Mouse (Mus musculus): ENCODE measurements around the gene Sox5. TPM values are rescaled to one million over a fixed set of nuclear protein-coding genes. Genes with fewer than 3 reads are reported as not detected.
A peak's percentile ranks its signal among the peaks of the same experiment; 100 is the strongest.

The Sox5 gene
- total RNA-seq, 1 experiment from 2014 or later, result 1.2 TPM

GRCm38 (mm10) chr6:144175590-144175989 lies 606.2 kb downstream of the Sox5 start:
- ATAC-seq (replicated peaks; ENCODE audit: low read depth, poor library complexity, severe bottlenecking), result no peak

DNA sequence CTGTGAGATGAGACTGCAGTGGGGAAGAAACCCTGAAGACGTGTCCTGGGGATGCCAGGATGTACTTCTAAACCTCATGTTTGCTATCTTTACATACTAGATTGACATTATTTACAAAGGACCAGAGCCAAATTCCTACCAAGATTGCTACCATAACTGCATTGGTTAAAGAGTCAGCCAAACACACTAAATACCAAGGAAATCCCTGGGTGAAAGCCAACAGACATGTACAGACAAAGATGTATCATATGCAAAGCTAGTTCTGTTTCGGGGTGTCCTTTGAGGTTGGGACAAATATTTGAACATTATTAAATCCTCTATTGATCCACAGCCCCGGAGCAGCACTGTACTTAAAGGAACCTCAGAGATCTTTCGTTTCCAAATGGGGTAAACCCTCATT lies 611.2 kb downstream of the Sox5 start:
- ATAC-seq (replicated peaks; ENCODE audit: low read depth, poor library complexity, severe bottlenecking), result no peak

DNA sequence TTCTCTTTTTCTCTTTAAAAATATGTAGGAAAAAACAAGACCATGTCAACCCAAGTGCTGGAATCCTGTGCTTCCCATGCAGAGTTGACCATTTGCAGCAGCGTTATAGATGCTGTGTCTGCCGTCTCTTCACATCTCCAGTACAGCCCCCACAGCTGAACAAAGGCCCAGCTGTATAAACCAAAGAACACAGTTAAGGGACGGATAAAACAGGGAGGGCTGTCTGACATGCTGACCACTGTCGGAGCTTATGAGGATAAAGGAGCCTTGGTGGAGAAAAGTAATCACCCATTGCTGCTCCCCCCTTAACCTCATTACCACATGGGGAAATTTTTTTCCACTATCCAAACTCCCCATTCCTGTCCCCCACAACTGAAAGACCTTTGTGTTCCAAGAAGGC lies 612.0 kb downstream of the Sox5 start:
- ATAC-seq (replicated peaks; ENCODE audit: low read depth, poor library complexity, severe bottlenecking), result no peak

GRCm38 (mm10) chr6:144168696-144169476 lies 612.9 kb downstream of the Sox5 start:
- ATAC-seq (replicated peaks; ENCODE audit: low read depth, poor library complexity, severe bottlenecking), result no peak

DNA sequence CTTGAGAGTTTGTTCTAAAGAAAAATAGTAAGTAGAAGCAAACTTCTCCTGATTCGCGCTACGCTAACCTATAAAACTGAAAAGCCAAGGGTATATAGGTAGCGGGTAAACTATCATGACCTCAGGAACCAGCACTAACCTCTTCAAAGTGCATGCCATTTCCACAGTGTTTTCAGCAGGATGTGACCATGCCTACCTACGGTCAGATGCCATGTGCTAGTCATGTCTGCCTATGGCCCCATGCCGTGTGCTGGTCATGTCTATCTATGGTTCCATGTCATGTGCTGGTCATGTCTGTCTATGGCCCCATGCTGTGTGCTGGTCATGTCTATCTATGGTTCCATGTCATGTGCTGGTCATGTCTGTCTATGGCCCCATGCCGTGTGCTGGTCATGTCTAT lies 614.7 kb downstream of the Sox5 start:
- no peak for ATAC-seq (replicated peaks; ENCODE audit: low read depth, poor library complexity, severe bottlenecking)

DNA sequence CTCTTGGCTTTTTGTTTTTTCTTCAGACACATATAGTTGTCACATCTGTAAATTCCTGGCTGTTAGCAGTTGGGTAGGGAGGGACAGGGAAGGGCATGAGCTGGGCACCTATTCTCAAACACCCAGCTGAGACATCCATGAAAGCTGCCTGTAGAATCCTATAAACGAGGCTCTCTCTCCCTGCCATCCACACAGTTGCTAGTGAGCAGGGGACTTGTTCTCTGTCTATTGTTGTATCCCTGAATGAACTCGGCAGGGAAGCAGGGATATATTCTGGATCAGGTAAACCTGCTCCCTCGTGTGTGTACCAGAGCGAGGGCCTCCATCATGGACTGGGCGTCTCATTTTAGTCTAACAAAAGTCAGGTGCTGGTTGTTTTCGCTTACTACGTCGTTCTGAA lies 615.1 kb downstream of the Sox5 start:
- no peak for ATAC-seq (replicated peaks; ENCODE audit: low read depth, poor library complexity, severe bottlenecking)

DNA sequence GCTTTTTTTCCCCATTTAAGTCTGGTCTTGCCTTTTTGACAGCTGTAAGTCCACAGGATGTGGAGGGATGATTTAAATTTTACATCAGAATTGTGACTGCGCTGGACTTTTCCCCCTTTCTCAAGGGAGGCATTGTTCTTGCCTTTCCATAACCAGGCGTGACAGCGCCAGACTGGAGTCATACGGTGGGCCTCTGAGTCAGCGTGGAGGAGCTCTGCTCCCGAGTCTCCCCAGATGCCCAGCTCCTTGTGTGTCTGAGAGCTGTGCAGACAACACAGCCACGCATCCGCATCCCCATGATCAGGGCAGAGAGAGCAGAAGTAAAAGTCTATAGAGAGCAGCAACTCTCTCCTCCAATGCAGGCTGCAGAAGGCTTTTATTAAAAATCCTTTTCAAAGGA lies 615.7 kb downstream of the Sox5 start:
- ATAC-seq (replicated peaks; ENCODE audit: low read depth, poor library complexity, severe bottlenecking), result no peak

DNA sequence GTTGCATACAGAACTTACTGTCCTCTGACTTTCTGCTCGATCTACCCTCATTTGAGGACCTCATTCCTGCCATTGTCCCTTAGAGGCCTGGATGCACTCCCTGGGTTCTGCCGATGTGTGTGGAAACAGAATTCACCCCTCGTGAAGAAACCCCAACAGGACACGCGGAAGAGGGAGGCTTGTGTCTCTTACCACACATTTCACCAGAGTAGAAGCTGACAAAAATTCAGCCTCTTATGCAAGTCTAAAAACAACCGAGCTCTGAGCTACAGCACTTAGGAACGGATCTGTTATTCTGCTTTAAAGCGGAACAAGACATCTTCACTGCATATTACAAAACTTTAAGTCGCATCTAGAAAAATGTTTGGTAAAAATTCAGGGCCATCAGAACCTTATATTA lies 618.3 kb downstream of the Sox5 start:
- ATAC-seq (replicated peaks; ENCODE audit: low read depth, poor library complexity, severe bottlenecking), result no peak

DNA sequence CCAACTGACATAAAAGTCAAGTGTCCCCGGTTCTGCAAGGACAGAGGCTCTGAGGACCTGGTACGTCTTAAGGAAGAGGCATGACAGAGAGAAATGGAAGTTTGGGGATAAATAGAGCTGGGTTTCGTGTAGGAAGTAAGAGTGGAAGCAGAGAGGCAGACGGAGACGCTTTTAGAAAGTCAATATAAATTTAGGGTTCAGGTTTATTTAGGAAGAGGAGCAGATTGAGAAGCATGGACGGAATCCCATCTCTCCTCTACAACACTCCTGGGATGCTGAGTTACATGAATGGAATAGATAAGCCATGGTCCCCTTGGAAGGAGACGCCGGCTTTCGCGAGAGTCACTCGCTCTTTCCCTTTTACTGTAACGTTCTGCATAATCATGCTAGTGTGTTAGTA lies 623.1 kb downstream of the Sox5 start:
- no peak for ATAC-seq (replicated peaks; ENCODE audit: low read depth, poor library complexity, severe bottlenecking)

DNA sequence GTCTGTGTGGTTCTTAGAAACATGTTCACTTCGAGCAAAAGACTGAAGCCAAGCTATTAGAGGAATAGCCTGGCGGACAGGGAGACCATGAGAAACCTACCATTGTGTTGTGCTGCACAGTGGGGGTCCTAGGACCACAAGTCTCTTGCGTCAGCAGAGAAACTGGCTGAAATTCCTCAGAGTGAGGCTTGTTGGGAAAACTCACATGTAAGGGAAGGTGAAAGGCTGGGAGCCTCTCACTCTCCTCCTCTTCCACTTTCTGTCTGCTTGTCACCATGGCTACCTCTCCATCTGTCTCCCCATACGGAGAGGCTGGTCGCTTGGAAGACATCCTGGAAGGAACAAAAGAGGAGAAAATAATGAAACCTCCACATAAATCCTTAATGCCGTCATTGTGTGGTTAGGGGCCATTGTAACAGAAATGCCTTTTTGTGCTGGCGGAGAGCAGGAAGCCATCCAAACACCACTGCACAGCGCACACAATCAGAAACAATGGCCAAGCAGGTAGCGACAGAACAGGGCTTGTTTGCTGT lies 626.8 kb downstream of the Sox5 start:
- ATAC-seq (replicated peaks; ENCODE audit: low read depth, poor library complexity, severe bottlenecking), result no peak

GRCm38 (mm10) chr6:144151957-144152356 lies 629.8 kb downstream of the Sox5 start:
- peak; percentile 69; the same call in 1 of the 2 replicates for ATAC-seq (replicated peaks; ENCODE audit: low read depth, poor library complexity, severe bottlenecking)

- no peak for ATAC-seq (replicated peaks; ENCODE audit: low read depth, poor library complexity, severe bottlenecking)
These were observed 630.7 kb downstream of the Sox5 start for GRCm38 (mm10) chr6:144151075-144151474.

DNA sequence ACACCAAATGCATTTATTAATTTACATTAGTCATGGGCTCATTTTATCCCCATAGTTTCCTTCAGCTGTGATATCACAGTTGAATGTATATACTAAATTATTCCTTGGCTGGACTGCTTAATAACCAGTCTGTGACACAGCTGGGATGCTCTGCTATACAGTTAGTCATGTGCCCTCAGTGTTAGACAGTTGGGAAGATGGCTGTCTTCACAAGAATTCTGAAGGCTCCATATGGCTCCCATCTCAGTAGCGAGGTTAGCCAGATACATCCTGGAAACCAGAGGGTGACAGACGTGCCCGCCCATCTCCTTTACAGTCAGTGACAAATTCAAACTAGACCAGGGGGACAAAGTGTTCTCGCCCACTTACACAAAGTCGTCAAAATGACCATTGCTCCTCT lies 644.4 kb downstream of the Sox5 start:
- ATAC-seq (replicated peaks; ENCODE audit: low read depth, poor library complexity, severe bottlenecking), result no peak

- ATAC-seq (replicated peaks; ENCODE audit: low read depth, poor library complexity, severe bottlenecking), result no peak
These were observed 644.9 kb downstream of the Sox5 start for GRCm38 (mm10) chr6:144136894-144137293.

DNA sequence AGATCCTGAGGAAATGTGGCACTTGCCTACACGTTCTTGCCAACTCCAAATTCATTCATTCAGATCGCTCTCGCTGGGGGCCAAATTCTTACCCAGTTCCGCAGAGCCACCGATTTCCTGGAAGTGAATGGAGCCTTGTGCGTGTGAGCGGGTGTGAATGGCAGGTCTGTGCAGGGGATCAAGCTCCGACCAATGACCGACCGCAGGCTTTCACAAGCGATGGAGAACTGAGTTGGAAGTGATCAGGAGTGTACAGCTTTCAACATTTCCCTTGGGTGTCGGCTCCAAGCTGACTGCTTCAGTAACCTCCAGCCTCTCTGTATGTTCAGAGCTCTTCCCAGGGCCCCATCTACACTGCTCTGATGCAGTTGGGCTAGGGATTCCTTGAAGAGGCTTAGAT lies 651.9 kb downstream of the Sox5 start:
- ATAC-seq (replicated peaks; ENCODE audit: low read depth, poor library complexity, severe bottlenecking), result no peak

GRCm38 (mm10) chr6:144119961-144120360 lies 661.8 kb downstream of the Sox5 start:
- no peak for ATAC-seq (replicated peaks; ENCODE audit: low read depth, poor library complexity, severe bottlenecking)

DNA sequence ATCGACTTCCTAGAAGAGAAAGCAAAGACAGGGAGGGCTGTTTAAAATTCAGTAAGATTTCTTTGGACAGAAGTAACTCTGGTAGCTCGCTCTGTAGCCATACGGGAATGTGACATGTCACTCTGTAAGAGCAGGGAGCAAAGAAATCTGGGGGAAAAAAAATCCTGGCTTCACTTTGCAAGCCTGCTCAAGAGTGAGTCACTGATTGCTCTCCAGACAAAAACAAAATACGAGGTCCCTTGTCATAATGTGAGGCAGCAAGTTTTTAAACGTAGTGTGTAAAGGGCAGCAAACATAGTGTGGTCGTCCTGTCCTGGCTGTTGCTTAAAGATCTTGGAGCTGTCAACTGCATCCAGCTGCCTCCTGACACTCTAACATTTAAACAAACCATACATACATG lies 665.1 kb downstream of the Sox5 start:
- ATAC-seq (replicated peaks; ENCODE audit: low read depth, poor library complexity, severe bottlenecking), result no peak

- no peak for ATAC-seq (replicated peaks; ENCODE audit: low read depth, poor library complexity, severe bottlenecking)
These were observed 670.2 kb downstream of the Sox5 start for GRCm38 (mm10) chr6:144111561-144111960.

- ATAC-seq (replicated peaks; ENCODE audit: low read depth, poor library complexity, severe bottlenecking), result no peak
These were observed 674.9 kb downstream of the Sox5 start for GRCm38 (mm10) chr6:144106848-144107247.

DNA sequence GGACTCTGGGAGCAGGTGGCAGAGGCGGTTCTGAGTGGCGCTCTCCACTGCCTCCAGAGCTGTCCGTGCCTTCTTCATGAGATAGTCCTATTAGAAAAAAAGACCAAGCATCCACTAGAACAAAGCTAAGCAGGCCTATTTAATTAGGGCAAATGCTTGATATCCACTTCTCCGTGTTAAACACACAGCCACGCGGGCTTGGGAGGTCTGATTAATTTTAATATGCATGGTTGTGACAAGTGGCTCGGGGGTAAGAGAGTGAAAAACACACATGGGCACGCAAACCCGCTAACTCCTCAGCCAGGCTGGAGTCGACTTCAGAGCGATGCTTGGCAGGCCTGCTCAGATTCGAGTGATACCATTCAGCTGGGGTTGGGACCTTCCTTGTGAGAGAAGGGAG lies 676.1 kb downstream of the Sox5 start:
- no peak for ATAC-seq (replicated peaks; ENCODE audit: low read depth, poor library complexity, severe bottlenecking)

DNA sequence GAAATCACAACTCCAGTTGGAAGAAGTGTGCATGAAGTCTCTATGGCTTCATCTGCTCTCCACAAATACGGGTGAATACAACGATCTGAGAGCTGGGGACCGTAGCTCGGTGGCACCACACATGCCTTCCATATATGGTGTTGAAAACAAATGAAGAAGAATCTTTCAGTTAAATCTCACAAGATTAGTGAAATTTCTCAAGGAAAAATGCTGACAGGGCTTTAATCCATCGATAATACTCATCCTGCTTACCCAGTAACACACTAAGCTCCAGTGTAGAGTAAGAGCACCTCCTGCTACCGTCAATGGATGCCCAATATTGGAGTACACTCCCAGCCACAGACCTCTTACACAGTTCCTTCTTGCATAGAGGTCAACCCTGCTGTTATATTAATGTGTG lies 678.2 kb downstream of the Sox5 start:
- no peak for ATAC-seq (replicated peaks; ENCODE audit: low read depth, poor library complexity, severe bottlenecking)

DNA sequence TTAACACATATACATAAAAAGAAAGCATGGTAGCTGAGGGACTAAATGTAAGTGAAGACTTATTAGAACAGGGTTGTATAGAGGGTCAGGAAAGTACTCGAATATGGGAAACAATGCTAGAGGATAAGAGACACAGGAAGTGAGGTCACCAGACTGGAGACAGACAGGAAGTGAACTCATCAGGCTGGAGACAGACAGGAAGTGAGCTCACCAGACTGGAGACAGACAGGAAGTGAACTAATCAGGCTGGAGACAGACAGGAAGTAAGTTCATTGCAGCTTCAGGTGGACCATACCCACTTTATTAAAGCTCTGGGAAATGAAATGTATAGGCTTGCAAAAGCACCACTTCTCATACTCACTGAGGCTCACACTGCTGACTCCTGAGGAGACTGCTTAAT lies 680.9 kb downstream of the Sox5 start:
- ATAC-seq (replicated peaks; ENCODE audit: low read depth, poor library complexity, severe bottlenecking), result no peak

All from common myeloid progenitor, adult 5-6 weeks (primary cell).